Mouse (Mus musculus) lung, postnatal 36 days (tissue): Measurements from ENCODE around the gene Hcfc2.

ENCODE experiments used
- DNase-seq: peaks from one replicate; pipeline ENCODE4 v3.0.0; 2022; ENCODE audit warnings: mixed read lengths

The Hcfc2 gene

DNA sequence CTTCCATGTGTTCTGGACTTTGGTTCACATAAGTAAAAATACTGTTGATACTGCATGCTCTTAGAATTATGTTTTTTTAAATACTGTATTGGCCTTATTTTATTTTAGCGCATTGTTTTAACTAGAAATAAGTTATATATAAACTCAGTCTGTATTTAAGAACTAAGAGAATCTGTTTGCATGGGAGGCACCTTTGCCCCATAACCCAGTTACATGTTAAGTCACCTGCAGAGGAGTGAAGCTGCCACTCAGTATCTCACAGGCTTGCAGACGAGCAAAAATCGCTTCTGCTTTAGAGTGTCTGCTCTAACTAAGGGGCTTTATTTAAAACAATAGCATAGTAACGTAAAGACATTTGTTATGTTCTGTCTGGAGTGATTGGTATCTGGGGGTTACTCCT is 45.9 kb downstream of the Hcfc2 start:
- DNase-seq: no peak

DNA sequence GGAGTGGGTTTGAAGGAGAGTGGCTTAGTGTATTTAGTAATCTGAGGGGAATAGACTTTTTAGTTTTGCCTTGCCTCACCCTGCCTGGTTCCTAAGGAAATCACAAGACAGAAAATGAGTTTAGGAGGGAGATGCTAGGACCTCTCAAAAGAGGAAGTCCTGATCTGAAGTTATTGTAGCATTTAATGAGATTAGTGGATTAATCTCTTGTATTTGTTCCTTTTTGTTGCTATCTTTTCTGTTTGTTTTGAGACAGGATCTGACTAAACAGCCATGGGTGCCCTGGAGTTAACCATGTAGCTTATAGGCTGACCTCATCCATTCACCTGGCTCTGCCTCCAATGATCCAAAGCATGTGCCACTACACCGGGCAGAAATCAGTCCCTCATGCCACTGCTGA is 46.6 kb downstream of the Hcfc2 start:
- no peak for DNase-seq

GRCm38 (mm10) chr10:82744296-82744695 is 48.3 kb downstream of the Hcfc2 start:
- DNase-seq: no peak

GRCm38 (mm10) chr10:82745301-82745700 is 49.3 kb downstream of the Hcfc2 start:
- no peak for DNase-seq

DNA sequence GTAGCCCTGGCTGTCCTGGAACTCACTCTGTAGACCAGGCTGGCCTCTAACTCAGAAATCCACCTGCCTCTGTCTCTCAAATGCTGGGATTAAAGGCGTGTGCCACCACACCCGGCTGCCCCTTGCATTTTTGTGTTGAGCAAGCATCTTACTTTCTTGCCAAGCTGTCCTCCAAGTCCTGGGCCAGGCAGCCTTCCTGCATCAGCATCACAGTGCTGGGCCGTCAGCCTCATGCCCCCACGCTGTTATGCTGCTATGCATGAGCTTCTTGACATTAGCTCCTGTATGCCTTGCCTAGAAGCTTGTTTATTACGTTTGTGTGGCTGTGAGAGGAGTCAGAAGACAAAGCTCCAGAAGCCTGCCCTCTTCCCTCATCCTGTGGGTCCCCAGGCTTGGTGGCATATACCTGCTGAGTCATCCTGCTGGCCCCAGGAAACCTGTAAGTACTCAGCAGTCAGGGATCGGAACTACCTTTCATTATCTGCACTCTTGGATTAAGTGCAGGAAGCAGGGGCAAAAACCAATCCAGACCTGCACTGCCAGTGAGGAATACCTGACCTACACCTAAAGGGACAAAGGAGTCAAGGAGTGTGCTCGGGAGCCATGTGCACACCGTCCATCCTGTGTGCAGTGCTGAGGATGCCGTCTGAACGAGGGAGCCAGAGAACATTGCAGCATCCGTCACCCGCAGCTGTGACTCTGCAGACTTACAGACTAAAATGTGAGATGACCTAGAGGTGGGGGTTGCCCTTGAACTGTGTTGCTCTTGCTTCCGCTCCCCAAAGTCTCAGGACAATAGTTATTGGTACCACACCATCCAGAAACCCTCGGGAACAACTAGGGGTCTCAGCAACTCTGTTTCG is 51.3 kb downstream of the Hcfc2 start:
- DNase-seq: no peak

GRCm38 (mm10) chr10:82750778-82751177 is 54.8 kb downstream of the Hcfc2 start:
- DNase-seq: no peak

DNA sequence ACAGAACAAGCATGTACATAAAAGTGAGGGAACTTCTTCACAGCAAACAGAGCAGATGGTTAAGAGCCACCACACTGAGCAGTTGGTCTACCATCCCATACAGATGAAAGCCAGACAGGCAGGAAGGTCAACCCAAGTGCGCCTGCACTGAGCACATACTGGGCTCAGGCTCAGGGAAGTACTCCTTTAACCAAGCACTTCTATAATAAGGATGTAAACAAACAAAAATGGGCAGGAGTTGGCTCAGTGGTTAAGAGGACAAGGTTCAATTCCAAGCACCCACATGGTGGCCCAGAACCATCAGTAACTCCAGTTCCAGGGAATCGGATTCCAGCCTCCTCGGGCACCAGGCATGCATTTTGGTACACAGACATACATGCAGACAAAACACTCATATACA is 57.0 kb downstream of the Hcfc2 start:
- no peak for DNase-seq

DNA sequence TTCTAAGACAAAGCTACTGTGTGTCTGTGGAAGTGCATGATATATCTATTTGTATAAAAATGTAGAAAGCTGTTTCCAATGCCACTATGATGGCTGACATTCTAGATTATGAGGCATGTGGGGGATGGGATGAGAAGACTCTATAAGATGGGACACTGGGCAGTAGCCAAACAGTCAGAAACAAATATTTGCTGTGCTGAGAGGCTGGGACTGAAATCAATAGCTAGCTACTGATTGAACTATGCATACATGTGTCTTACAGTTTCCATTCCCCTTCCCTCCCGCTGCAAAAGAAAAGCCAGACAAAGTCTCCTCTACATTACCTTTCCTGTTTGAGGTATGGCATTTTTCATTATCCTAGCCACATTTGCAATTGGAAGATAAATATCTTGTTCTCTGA is 58.7 kb downstream of the Hcfc2 start:
- DNase-seq: no peak

DNA sequence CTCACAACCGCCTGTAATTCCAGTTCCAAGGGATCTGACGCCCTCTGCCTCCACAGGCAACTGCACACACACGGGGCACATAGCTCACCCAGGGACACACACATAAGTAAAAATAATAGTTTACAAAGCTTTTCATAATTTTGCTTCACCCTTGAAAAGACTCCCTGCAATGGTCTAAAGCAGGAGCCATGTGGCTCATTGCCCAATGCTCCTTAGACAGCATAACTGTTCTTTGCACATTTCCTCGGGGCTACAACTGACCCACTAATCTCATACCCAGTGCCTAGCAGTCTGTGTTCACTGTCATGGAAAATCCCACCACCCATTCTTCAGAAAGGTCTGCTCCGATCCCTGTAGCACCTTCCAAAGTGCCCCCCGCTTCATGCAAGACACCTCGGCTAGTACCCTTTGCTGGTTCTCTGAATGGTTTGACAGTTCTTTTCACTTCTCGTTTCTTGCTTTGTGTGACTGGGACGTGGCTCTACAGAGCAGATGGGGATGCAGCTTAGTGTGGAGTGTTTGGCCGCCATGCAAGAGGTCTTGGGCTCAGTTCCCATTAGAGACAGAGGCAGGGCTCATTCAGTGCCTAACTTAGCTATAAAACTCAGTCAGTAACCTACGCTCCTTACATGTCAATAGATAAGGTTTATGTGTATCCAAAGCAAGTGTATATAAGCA is 59.4 kb downstream of the Hcfc2 start:
- no peak for DNase-seq

DNA sequence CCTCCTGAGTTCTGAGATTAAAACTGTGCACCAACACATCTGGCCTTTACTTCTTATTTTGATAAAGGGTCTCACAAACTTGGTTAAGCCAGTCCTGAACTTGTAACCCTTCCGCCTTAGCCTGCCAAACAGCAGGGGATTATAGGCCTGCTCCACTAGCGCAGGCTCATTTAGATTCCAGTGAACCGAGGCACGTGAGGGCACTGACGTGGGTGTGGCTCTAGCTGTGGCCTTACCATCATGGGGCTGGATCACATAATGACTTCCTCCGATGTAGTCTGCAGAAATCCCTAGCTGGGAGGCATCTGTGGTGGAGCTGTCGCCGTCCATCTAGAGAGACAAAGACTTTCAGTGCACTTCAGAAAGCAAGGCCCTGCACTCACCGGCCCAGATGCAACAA is 60.5 kb downstream of the Hcfc2 start:
- no peak for DNase-seq

DNA sequence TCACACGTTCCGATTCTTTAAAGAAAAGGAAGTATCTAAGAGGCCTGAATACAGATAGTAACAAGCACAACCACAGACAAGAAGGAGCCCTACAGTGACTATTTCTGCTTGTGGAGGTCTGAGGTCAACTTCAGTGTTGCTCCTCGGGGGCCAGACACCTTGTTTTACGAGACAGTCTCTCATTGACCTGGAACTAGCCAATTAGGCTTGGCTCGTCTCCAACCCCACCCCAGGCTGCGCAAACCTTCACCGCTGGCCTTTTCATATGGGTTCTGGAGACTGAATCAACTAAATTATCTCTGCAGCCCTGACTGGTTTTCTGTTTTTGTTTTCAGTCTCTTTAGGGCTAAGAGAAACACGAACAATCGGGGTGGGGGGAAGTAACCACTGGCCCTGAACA is 61.4 kb downstream of the Hcfc2 start:
- no peak for DNase-seq

DNA sequence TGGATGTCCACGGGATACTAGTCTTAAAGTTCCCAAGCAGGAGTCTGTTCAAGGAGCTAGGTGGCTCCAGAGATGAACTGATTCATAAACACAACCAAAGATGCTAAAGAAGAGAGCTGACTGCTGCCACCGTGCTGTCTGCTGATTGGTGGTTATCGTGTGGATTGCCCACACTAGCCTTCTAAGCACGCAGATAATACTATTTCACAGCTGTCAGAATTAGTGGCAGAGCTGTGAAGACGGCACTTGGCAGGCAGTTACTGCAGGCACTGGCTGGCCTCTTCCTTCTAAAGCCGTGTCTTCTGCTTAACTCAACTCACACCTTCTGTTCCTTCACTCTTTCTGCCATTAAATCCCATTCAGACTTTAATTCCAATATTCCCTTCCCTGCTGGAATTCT is 62.4 kb downstream of the Hcfc2 start:
- DNase-seq: no peak

DNA sequence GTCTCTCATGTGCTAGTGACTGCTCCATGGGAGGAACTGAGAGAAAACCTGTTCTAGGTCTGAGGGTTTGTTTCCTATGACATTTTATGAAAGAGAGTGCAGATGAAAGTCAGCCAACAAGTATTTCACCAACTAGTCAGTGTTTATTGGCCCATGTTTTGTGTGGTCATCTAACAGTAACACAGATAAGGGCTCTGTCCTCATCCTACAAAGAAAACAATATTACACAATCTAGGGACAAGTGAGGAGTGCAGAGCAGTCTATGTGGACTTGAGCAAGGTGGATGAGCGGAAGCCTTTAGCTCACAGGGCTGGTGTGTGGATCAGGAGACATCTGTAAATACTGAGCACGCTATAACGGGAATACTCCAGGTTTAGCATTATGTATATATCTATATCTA is 62.9 kb downstream of the Hcfc2 start:
- DNase-seq: no peak

GRCm38 (mm10) chr10:82759706-82760105 is 63.7 kb downstream of the Hcfc2 start:
- DNase-seq: no peak

DNA sequence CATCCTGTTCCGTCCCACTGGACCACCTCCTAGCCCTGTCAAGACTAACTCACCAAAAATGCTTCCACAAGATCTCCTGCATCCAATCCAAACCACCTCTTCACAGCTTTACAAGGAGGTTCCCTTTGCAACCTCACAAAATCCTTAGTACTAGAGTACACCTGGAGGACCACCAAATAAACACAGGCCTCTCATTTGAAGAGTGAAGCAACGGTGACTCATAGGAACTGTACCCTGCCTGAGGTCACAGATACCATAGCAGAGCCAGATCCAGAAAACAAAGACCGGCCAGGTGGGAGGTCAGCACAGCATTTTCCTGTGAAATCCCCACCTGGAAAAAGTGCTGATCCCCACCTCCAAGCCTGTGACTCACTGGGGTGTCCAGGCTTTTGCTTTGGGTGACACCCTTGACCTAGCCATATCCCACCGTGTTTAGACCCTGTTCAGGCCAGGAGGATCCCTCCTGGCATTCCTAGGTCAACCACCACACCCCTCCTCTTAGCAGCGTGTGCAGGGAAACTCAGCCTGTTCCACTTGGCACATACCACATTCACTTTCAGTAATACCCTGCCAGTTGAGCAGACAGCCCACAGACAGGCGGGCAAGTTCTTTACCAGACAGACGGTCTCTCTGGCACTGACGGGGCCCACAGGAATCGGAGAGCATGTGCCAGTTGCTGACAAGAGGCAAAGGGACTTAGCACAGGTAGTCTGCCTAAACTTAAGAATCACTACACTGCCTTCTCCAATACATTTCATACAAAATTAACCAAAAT is 65.3 kb downstream of the Hcfc2 start:
- DNase-seq: no peak

GRCm38 (mm10) chr10:82762756-82763681 is 67.1 kb downstream of the Hcfc2 start:
- peak; percentile 15 for DNase-seq

- DNase-seq: peak; percentile 97
Measured at GRCm38 (mm10) chr10:82763840-82764631, 68.1 kb downstream of the Hcfc2 start, which contains the start of gene Nfyb. Gene Nfyb, minus strand, starts transcription at chr10:82764144.

DNA sequence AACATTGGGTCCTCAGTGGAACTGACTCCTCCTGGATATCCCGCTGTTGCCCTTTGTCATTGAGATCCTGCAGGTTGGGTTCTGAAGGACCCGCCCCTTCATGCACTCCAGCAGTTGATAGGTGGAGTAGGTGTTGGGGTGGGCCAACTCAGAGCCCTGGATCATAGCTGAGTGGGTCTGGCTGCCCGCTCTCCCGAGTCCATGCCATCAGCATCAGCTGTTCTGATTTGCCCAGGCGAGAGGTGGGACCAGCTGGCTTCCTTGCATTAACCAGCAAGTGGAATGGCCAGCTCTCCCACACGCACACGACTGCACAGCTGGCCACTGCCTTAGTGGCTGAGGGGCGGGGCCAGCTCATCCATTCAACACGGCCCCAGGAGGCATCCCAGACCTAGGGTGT is 72.9 kb downstream of the Hcfc2 start:
- no peak for DNase-seq

GRCm38 (mm10) chr10:82770713-82771112 is 74.8 kb downstream of the Hcfc2 start:
- no peak for DNase-seq

GRCm38 (mm10) chr10:82771595-82772170 is 75.7 kb downstream of the Hcfc2 start:
- no peak for DNase-seq

- no peak for DNase-seq
Measured at GRCm38 (mm10) chr10:82774841-82775240, 78.9 kb downstream of the Hcfc2 start.
